Mouse (Mus musculus): ENCODE results near the gene Uqcc1. TPM values are rescaled to one million over a fixed set of nuclear protein-coding genes. Genes with fewer than 3 reads are reported as not detected.
A peak's percentile ranks its signal among the peaks of the same experiment; 100 is the strongest.

Gene Uqcc1
- total RNA-seq, 2 experiments from 2014 or later: 45.8 to 50.2 TPM

- intact Hi-C loops (cut with DNase I): no loop called here
- DNase-seq (ENCODE audit: low spot score in 2 of 2): no peak
These were observed 109.3 kb downstream of the Uqcc1 start for GRCm38 (mm10) chr2:155820779-155821178.

GRCm38 (mm10) chr2:155819449-155820251 lies 110.5 kb downstream of the Uqcc1 start:
- DNase-seq (ENCODE audit: low spot score in 2 of 2): no peak

GRCm38 (mm10) chr2:155819392-155819448 lies 110.9 kb downstream of the Uqcc1 start, which contains the start of gene BC029722:
Gene BC029722, minus strand, starts transcription at chr2:155819426.
- intact Hi-C loops (cut with DNase I): no loop called here

More at GRCm38 (mm10) chr2:155819449-155820251, 110.5 kb downstream of the Uqcc1 start:
- intact Hi-C loops (cut with DNase I): no loop called here

GRCm38 (mm10) chr2:155818596-155819391 lies 111.3 kb downstream of the Uqcc1 start:
- intact Hi-C loops (cut with DNase I): no loop called here

More at GRCm38 (mm10) chr2:155819392-155819448, 110.9 kb downstream of the Uqcc1 start, which contains the start of gene BC029722:
- DNase-seq (ENCODE audit: low spot score in 2 of 2): no peak

GRCm38 (mm10) chr2:155817301-155818245 lies 112.5 kb downstream of the Uqcc1 start:
- DNase-seq (ENCODE audit: low spot score in 2 of 2): no peak
- intact Hi-C loops (cut with DNase I): no loop called here

More at GRCm38 (mm10) chr2:155818596-155819391, 111.3 kb downstream of the Uqcc1 start:
- peak; percentile 93 for DNase-seq (ENCODE audit: low spot score in 2 of 2)

GRCm38 (mm10) chr2:155816179-155816578 lies 113.9 kb downstream of the Uqcc1 start:
- no peak for DNase-seq (ENCODE audit: low spot score in 2 of 2)
- intact Hi-C loops (cut with DNase I): no loop called here

GRCm38 (mm10) chr2:155814829-155815228 lies 115.3 kb downstream of the Uqcc1 start:
- intact Hi-C loops (cut with DNase I): no loop called here
- peak; percentile 59 to 76 for DNase-seq (ENCODE audit: low spot score in 2 of 2)

GRCm38 (mm10) chr2:155812637-155813036 lies 117.5 kb downstream of the Uqcc1 start:
- no peak for DNase-seq (ENCODE audit: low spot score in 2 of 2)
- intact Hi-C loops (cut with DNase I): no loop called here

GRCm38 (mm10) chr2:155811821-155812396 lies 118.2 kb downstream of the Uqcc1 start:
- intact Hi-C loops (cut with DNase I): loop anchor here (2.0 kb wide), 1 partner anchor 35 kb away; no protein-coding TSS in a partner anchor
- DNase-seq (ENCODE audit: low spot score in 2 of 2): peak; percentile 87 to 93

GRCm38 (mm10) chr2:155809620-155810019 lies 120.5 kb downstream of the Uqcc1 start:
- intact Hi-C loops (cut with DNase I): loop anchor here (2.0 kb wide), 1 partner anchor 33 kb away; no protein-coding TSS in a partner anchor
- DNase-seq (ENCODE audit: low spot score in 2 of 2): no peak

- intact Hi-C loops (cut with DNase I): no loop called here
- no peak for DNase-seq (ENCODE audit: low spot score in 2 of 2)
These were observed 122.7 kb downstream of the Uqcc1 start for GRCm38 (mm10) chr2:155807408-155807807.

GRCm38 (mm10) chr2:155806548-155806947 lies 123.6 kb downstream of the Uqcc1 start:
- DNase-seq (ENCODE audit: low spot score in 2 of 2): no peak
- intact Hi-C loops (cut with DNase I): no loop called here

GRCm38 (mm10) chr2:155805925-155806255 lies 124.2 kb downstream of the Uqcc1 start:
- DNase-seq (ENCODE audit: low spot score in 2 of 2): no peak
- intact Hi-C loops (cut with DNase I): no loop called here

GRCm38 (mm10) chr2:155805231-155805924 lies 124.7 kb downstream of the Uqcc1 start:
- intact Hi-C loops (cut with DNase I): no loop called here
- no peak for DNase-seq (ENCODE audit: low spot score in 2 of 2)

GRCm38 (mm10) chr2:155804053-155804452 lies 126.1 kb downstream of the Uqcc1 start:
- no peak for DNase-seq (ENCODE audit: low spot score in 2 of 2)
- intact Hi-C loops (cut with DNase I): no loop called here

- no peak for DNase-seq (ENCODE audit: low spot score in 2 of 2)
- intact Hi-C loops (cut with DNase I): no loop called here
These were observed 127.3 kb downstream of the Uqcc1 start for GRCm38 (mm10) chr2:155802761-155803160.

- no peak for DNase-seq (ENCODE audit: low spot score in 2 of 2)
- intact Hi-C loops (cut with DNase I): no loop called here
These were observed 131.5 kb downstream of the Uqcc1 start for GRCm38 (mm10) chr2:155798613-155799012.
